Mouse (Mus musculus) MEL (cell line): Measurements from ENCODE around the gene Sik1.

Source experiments
- CHD1 ChIP-seq: IDR thresholded peaks from 2 replicates; pipeline ENCODE4 v1.6.1; 2012; ENCODE audit warnings: low read depth, mild to moderate bottlenecking, inconsistent platforms, low read length, improper control_type of control experiment
- CTCF ChIP-seq, 3 experiments: IDR thresholded peaks in 2 of 3; conservative IDR thresholded peaks in 1 of 3; 2 replicates each; pipeline ENCODE4 v1.5.1; 2011 to 2012; ENCODE audit warnings: low read length in 3 of 3, low read depth in 2 of 3, mild to moderate bottlenecking in 2 of 3, improper control_type of control experiment in 1 of 3, inconsistent platforms in 1 of 3, mixed read lengths in 1 of 3, moderate library complexity in 1 of 3; ENCODE audit not compliant: control insufficient read depth in 1 of 3, insufficient read depth in 1 of 3, poor library complexity in 1 of 3, severe bottlenecking in 1 of 3
- HCFC1 ChIP-seq: IDR thresholded peaks from 2 replicates; pipeline ENCODE4 v1.6.1; 2012; ENCODE audit warnings: low read depth, mild to moderate bottlenecking, inconsistent platforms, low read length, improper control_type of control experiment, moderate library complexity
- MAX ChIP-seq: IDR thresholded peaks from 2 replicates; pipeline ENCODE4 v1.6.1; 2011; ENCODE audit warnings: low read length, improper control_type of control experiment
- MAZ ChIP-seq: IDR thresholded peaks from 2 replicates; pipeline ENCODE4 v1.6.1; 2012; ENCODE audit warnings: low read depth, mild to moderate bottlenecking, inconsistent platforms, low read length, improper control_type of control experiment
- MEF2A ChIP-seq: IDR thresholded peaks from 2 replicates; pipeline ENCODE4 v1.6.1; 2014; ENCODE audit warnings: low read depth, mild to moderate bottlenecking, inconsistent platforms, low read length, improper control_type of control experiment; ENCODE audit not compliant: poor library complexity, insufficient replicate concordance, severe bottlenecking; ENCODE audit errors: extremely low read depth
- POLR2A ChIP-seq, 2 experiments: IDR thresholded peaks; 2 replicates each; pipeline ENCODE4 v1.6.1; 2011 to 2012; ENCODE audit warnings: low read length in 2 of 2, mild to moderate bottlenecking in 2 of 2, control low read depth in 1 of 2, improper control_type of control experiment in 1 of 2, low read depth in 1 of 2, moderate library complexity in 1 of 2; ENCODE audit not compliant: control insufficient read depth in 1 of 2, insufficient read depth in 1 of 2, poor library complexity in 1 of 2
- POLR2AphosphoS2 ChIP-seq: IDR thresholded peaks from 2 replicates; pipeline ENCODE4 v1.6.1; 2011; ENCODE audit warnings: low read length, improper control_type of control experiment
- TAL1 ChIP-seq: IDR thresholded peaks from 2 replicates; pipeline ENCODE4 v1.6.1; 2012; ENCODE audit warnings: mild to moderate bottlenecking, inconsistent platforms, low read length, moderate library complexity, mixed read lengths
- ZC3H11A ChIP-seq: IDR thresholded peaks from 2 replicates; pipeline ENCODE4 v1.6.1; 2012; ENCODE audit warnings: low read depth, mild to moderate bottlenecking, inconsistent platforms, low read length, improper control_type of control experiment
- ZMIZ1 ChIP-seq: IDR thresholded peaks from 2 replicates; pipeline ENCODE4 v1.6.1; 2012; ENCODE audit warnings: low read depth, mild to moderate bottlenecking, inconsistent platforms, low read length, improper control_type of control experiment, moderate library complexity

DNA sequence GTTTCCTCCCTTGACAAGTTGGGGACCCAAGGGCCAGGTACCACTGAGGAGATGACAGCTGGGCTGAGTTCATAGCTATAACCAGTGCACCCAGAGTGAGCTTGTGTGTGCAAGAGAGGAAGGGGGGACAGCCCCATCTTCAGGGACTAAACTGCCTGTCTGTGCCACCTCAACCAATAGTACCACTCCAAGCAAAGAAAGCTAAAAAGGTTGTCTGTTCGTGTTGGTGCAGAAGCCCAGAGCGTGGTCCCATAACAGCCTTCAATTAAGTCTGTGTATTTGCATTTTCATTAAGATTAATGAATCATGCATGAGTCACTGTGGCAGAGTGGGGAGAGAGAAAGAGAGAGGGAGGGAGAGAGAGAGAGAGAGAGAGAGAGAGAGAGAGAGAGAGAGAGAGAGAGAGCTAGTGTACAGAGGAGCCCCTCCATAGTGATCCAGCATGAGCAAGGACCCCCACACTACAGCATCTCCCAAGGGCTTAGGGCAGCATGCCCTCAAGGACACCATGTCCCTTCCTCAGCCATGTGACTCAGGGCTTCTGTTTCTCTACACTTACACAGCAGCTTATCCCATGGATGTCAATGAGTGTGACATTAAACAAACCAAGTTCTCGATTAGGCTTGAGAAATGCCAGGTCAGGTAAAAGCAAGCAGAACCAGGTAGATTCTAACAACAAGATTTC lies 41.5 kb downstream of the Sik1 start:
- TF ChIP-seq MAX (no peak), POLR2A (IDR thresholded peaks at IDR 0.05; ENCODE audit: control insufficient read depth in 1 of 2, insufficient read depth in 1 of 2, low read depth in 1 of 2, low read length in 2 of 2, poor library complexity in 1 of 2) (no peak), CTCF (IDR thresholded peaks at IDR 0.05 in 2 of 3, conservative IDR thresholded peaks at IDR 0.05 in 1 of 3; ENCODE audit: control insufficient read depth in 1 of 3, insufficient read depth in 1 of 3, low read depth in 2 of 3, low read length in 3 of 3, poor library complexity in 1 of 3, severe bottlenecking in 1 of 3) (no peak), ZMIZ1 (no peak), TAL1 (no peak), CHD1 (no peak), MAZ (no peak), POLR2AphosphoS2 (no peak), ZC3H11A (no peak), MEF2A (no peak), HCFC1 (no peak)
